Mouse (Mus musculus): Measurements from ENCODE around the gene Zfp688. TPM values are rescaled to one million over a fixed set of nuclear protein-coding genes. Genes with fewer than 3 reads are reported as not detected.
"Not testable (repeated sequence)": the region's sequence is repeated elsewhere in the genome, so short reads cannot be mapped to it uniquely, and the experiment has no call there.

Gene Zfp688
- 17.7 and 20.0 TPM in 2 replicates for polyA plus RNA-seq (2012; ENCODE audit: insufficient read depth, insufficient read length, missing spikeins)

GRCm38 (mm10) chr7:127421388-127422191, at the start of gene Zfp688:
Gene Zfp688, minus strand, starts transcription at chr7:127422068.
- Histone ChIP-seq H3K27ac (ENCODE audit: insufficient read depth, low read depth, low read length) (peak within 1 kb of the TSS; percentile 38), H3K4me1 (ENCODE audit: control insufficient read depth, insufficient read depth, low read length) (0 out of 2 replicates have a peak, but pooled peaks cover 4% of the 10 kb centered on the region), H3K4me3 (ENCODE audit: insufficient read depth, low read length) (peak within 1 kb of the TSS; percentile 82)
- TF ChIP-seq CTCF (IDR thresholded peaks at IDR 0.05; ENCODE audit: low read depth, low read length) (no peak), POLR2A (IDR thresholded peaks at IDR 0.05; ENCODE audit: borderline replicate concordance, low read depth, low read length) (no peak)

DNA sequence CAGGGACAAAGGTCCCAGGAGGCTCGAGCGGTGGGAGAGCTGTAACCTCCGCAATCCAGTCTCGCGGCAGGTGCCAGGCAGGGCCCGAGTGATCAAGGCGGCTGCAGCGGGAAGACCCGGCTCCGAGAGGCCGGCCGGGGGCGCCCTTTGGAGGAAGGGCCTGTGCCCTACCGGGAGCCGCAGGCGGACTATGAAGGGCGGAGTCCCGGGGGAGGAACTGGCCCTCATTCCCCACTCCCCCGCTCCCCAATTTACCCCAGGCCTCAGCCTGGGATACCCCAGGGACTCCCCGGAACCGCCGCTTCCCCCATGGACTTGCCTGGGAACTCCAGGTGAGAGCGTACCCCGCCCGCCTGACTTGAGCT, 49.8 kb upstream of the Zfp688 start:
- TF ChIP-seq CTCF (IDR thresholded peaks at IDR 0.05; ENCODE audit: low read depth, low read length) (peak; percentile 30; the same call in 1 of the 2 replicates), POLR2A (IDR thresholded peaks at IDR 0.05; ENCODE audit: borderline replicate concordance, low read depth, low read length) (no peak)
- H3K4me1 ChIP-seq (ENCODE audit: control insufficient read depth, insufficient read depth, low read length) = peaks cover 6% of the 10 kb centered on the region
- H3K27ac ChIP-seq (ENCODE audit: insufficient read depth, low read depth, low read length) = peak overlapping the region; percentile 94
- peak overlapping the region; percentile 73 for H3K4me3 ChIP-seq (ENCODE audit: insufficient read depth, low read length)

- H3K4me3 ChIP-seq (ENCODE audit: insufficient read depth, low read length) = peak overlapping the region; percentile 73
- peak overlapping the region; percentile 94 for H3K27ac ChIP-seq (ENCODE audit: insufficient read depth, low read depth, low read length)
- peaks cover 4% of the 10 kb centered on the region for H3K4me1 ChIP-seq (ENCODE audit: control insufficient read depth, insufficient read depth, low read length)
- TF ChIP-seq CTCF (IDR thresholded peaks at IDR 0.05; ENCODE audit: low read depth, low read length) (no peak), POLR2A (IDR thresholded peaks at IDR 0.05; ENCODE audit: borderline replicate concordance, low read depth, low read length) (peak; percentile 15; the same call in 1 of the 2 replicates)
Measured at GRCm38 (mm10) chr7:127470743-127471645, 49.1 kb upstream of the Zfp688 start.

GRCm38 (mm10) chr7:127470011-127470715, 48.3 kb upstream of the Zfp688 start:
- TF ChIP-seq POLR2A (IDR thresholded peaks at IDR 0.05; ENCODE audit: borderline replicate concordance, low read depth, low read length) (no peak), CTCF (IDR thresholded peaks at IDR 0.05; ENCODE audit: low read depth, low read length) (no peak)
- peaks cover 4% of the 10 kb centered on the region for H3K4me1 ChIP-seq (ENCODE audit: control insufficient read depth, insufficient read depth, low read length)
- H3K4me3 ChIP-seq (ENCODE audit: insufficient read depth, low read length) = peak overlapping the region; percentile 58
- H3K27ac ChIP-seq (ENCODE audit: insufficient read depth, low read depth, low read length) = peak overlapping the region; percentile 80

GRCm38 (mm10) chr7:127466606-127467005, 44.7 kb upstream of the Zfp688 start:
- Histone ChIP-seq H3K27ac (ENCODE audit: insufficient read depth, low read depth, low read length) (no peak overlapping the region), H3K4me1 (ENCODE audit: control insufficient read depth, insufficient read depth, low read length) (no peaks in the 10 kb centered on the region; the same call in 1 of the 2 replicates), H3K4me3 (ENCODE audit: insufficient read depth, low read length) (no peak overlapping the region)
- TF ChIP-seq POLR2A (IDR thresholded peaks at IDR 0.05; ENCODE audit: borderline replicate concordance, low read depth, low read length) (no peak), CTCF (IDR thresholded peaks at IDR 0.05; ENCODE audit: low read depth, low read length) (no peak)

GRCm38 (mm10) chr7:127465670-127466069, 43.8 kb upstream of the Zfp688 start:
- H3K27ac ChIP-seq (ENCODE audit: insufficient read depth, low read depth, low read length); H3K4me3 ChIP-seq (ENCODE audit: insufficient read depth, low read length): not testable (repeated sequence)

DNA sequence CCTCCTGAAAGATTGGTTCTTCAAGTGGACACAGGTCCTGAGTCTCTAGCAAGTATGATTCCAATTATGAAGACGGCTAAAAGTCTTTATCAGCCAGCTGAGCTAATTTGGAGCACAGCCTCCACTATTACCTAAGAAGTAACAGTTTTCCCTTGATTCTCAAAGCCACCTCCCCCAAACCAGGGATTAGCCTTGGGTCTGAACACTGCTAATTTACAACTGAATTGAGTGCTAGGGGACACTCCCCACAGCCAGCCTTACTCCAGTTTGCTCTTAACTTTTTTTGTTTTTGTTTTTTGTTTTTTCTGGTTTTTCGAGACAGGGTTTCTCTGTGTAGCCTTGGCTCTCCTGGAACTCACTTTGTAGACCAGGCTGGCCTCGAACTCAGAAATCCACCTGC, 43.3 kb upstream of the Zfp688 start:
- H3K27ac ChIP-seq (ENCODE audit: insufficient read depth, low read depth, low read length) = no peak overlapping the region

More at GRCm38 (mm10) chr7:127465670-127466069, 43.8 kb upstream of the Zfp688 start:
- not testable (repeated sequence) for H3K4me1 ChIP-seq (ENCODE audit: control insufficient read depth, insufficient read depth, low read length)

DNA sequence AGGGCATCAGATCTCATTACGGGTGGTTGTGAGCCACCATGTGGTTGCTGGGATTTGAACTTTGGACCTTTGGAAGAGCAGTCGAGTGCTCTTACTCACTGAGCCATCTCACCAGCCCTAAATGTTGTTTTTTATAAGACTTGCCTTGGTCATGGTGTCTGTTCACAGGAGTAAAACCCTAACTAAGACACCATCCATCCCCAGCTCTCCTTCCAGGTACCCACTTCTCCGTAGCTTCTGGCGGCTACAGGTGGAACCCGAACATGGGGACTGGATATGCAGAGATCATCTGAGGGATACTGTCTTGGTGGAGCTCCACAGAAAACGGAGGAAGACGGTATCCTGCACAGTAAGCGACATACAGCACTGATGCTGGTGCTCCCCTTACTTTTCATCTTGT, 37.4 kb upstream of the Zfp688 start, which contains the start of gene Prr14:
Gene Prr14 (plus strand): TSS at position 301 of the 400 bp plus-strand sequence.
- not testable (repeated sequence) for H3K4me3 ChIP-seq (ENCODE audit: insufficient read depth, low read length); H3K27ac ChIP-seq (ENCODE audit: insufficient read depth, low read depth, low read length); H3K4me1 ChIP-seq (ENCODE audit: control insufficient read depth, insufficient read depth, low read length)

More for the DNA sequence above, 43.3 kb upstream of the Zfp688 start:
- Histone ChIP-seq H3K4me3 (ENCODE audit: insufficient read depth, low read length) (no peak overlapping the region), H3K4me1 (ENCODE audit: control insufficient read depth, insufficient read depth, low read length) (no peaks in the 10 kb centered on the region; the same call in 1 of the 2 replicates)
- no peak for TF ChIP-seq CTCF (IDR thresholded peaks at IDR 0.05; ENCODE audit: low read depth, low read length)
- TF ChIP-seq POLR2A (IDR thresholded peaks at IDR 0.05; ENCODE audit: borderline replicate concordance, low read depth, low read length) = no peak

GRCm38 (mm10) chr7:127458371-127459122, 36.7 kb upstream of the Zfp688 start:
- H3K4me3 ChIP-seq (ENCODE audit: insufficient read depth, low read length); H3K27ac ChIP-seq (ENCODE audit: insufficient read depth, low read depth, low read length); H3K4me1 ChIP-seq (ENCODE audit: control insufficient read depth, insufficient read depth, low read length): not testable (repeated sequence)

All from bone marrow macrophage, adult 2 months (primary cell).